Mouse (Mus musculus) embryo, embryonic 10 days (tissue): Measurements from ENCODE around the gene 1700028J19Rik.

Source experiments
- DNase-seq: peaks from one replicate; pipeline ENCODE4 v3.0.0-alpha.2; 2015; ENCODE audit warnings: low spot score

Gene 1700028J19Rik

DNA sequence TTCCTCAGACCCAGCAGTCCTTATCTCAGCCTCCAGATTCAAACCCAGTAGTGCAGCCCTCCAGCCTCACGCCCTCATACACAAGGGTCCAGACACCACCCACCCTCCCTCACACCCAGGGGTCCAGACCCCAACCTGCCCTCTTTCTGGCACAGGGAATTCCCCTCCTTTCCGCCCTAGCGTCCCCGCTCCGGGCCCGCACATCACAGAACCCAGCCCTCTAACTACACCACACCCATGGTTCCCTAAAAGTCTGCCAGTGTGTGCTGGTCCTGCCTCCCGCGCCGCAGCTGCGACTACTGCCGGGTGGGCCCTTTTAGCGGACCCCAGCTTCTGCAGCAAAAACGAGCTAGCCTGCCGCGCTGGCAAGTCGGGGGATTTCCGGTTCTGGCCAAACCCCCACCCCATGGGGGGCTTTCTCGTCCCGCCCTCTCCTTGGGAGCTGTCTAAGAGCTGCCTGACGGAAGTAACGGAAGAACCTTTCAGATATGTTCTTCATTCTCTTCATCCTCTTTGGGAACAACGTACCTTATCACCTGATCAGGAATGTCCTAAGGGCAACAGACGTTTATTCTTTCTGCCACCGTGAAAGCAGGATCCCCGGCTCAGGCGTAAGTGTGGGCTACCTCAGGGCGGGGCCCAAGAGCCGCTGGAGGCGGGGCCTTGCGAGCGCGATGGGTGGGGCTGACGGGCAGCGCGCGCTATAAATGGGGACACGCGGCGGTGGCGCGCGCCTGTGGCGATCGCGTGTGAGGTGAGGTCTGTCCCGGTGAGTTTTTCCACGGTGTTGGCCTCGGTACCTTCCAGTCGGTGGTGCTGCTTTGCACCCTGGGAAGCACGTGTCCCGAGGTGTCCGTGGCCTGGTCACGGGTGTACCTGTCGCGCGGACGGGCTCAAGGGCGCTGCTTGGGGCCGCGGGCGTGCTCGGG, at the start of gene 1700028J19Rik, which contains the start of gene 2410002F23Rik:
1700028J19Rik (minus strand) TSS at position 641 of the 929 bp plus-strand sequence.
2410002F23Rik (plus strand) TSS at position 668 of the 929 bp plus-strand sequence.
- peak; percentile 88 for DNase-seq

DNA sequence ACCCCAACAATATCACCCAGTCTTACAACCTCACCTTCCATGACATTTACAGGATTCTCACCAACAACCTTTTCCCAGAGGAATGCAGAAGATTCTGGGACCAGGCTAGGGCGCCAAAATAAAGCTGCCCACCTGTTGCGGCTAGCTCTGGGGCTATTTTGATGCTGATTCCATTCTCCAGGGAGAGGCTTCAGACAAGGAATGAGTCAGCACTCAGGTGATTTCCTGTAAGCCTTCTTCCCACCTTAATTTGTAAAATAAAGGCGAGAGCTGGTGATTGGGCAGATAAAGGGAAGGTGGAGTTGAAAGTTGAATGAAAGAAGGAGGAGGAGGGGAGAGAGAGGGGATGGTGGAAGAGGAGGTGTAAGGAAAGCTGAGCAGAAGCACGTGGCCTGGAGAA, 44.9 kb upstream of the 1700028J19Rik start:
- DNase-seq: no peak

GRCm38 (mm10) chr7:44290986-44291385, 44.5 kb upstream of the 1700028J19Rik start:
- DNase-seq: no peak

GRCm38 (mm10) chr7:44287760-44288159, 41.3 kb upstream of the 1700028J19Rik start:
- DNase-seq: no peak

- DNase-seq: no peak
Observed at GRCm38 (mm10) chr7:44281586-44281985, 35.1 kb upstream of the 1700028J19Rik start.

DNA sequence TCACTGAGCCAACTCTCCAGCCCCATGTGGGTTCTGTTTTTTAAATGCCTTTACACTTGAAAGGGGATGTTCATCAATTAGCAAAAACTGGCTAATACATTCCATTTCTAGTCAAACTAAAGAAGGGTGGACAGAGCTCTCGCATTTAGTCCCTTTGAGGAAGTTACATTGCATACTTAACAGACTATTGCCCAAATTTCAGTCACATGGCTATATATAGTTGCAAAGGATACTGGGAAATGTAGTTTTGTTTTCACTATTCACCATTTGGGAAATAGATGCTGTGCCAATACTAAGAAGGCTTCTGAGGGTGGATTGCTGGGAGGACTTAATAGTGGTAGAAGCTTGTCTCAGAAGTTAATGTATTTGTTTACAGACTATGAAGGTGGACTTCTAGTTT, 34.5 kb upstream of the 1700028J19Rik start:
- DNase-seq: no peak

- DNase-seq: peak; percentile 42
Observed at GRCm38 (mm10) chr7:44277250-44277622, 30.7 kb upstream of the 1700028J19Rik start.

DNA sequence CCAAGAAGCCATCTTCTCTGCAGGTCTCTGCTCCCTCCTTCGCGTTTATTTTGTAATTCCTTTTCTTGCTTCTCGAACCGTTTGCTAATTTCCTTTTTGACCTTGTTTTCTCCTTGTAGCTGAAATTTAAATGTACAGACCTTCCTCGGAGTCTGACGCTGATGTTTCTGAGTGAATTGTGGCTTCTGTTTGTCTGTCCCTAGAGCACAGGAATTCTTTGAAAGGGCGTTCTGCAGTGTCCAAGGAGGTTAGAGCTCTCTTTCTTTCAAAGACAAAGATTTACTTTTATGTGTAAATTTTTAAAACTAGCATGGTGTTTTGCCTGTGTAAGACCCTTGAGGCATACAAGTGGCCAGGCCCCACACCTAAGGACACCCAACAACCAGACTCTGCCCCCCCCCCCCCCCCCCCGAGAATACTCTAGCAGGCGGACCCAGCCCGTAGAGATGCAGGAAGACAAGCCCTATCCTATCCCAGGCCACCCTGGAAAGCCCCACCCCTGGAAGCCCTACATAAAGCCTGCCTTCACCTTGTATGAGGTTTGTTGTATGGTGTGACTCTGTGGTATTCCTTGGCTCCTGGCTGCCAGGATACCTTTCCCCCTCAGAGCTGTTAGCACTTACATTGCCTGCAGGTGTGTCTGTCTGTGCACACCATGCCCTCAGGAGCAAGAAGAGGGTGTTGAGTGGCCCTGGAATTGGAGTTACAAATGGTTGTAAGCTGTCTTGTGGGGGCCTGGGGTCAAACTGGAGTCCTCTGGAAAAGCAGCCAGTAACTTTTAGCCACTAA, 30.2 kb upstream of the 1700028J19Rik start:
- DNase-seq: no peak

GRCm38 (mm10) chr7:44275546-44275945, 29.1 kb upstream of the 1700028J19Rik start:
- no peak for DNase-seq

- DNase-seq: no peak
Observed at GRCm38 (mm10) chr7:44274096-44274495, 27.6 kb upstream of the 1700028J19Rik start.

GRCm38 (mm10) chr7:44273446-44273845, 27.0 kb upstream of the 1700028J19Rik start:
- DNase-seq: no peak

DNA sequence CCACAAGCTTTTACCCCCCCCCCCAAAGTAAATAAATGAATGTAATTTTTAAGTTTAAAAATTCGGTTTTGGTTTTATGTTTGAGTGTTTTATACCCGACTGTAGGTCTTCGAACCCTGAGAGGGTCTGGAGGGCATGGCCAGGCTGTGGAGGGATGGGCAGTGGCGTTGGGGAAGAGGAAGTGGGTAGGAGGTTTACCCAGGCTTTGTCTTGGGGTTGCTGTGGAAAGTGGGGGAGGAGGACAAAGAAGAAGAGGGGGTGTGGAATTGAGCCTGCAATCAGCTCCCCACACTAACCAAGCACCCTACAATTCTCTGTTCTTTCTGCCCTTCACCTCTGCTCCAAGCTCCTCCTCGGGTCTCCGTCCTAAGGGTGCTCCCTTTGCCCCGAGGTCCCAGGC, 26.1 kb upstream of the 1700028J19Rik start:
- no peak for DNase-seq

- DNase-seq: no peak
Observed at GRCm38 (mm10) chr7:44271309-44271708, 24.8 kb upstream of the 1700028J19Rik start.

DNA sequence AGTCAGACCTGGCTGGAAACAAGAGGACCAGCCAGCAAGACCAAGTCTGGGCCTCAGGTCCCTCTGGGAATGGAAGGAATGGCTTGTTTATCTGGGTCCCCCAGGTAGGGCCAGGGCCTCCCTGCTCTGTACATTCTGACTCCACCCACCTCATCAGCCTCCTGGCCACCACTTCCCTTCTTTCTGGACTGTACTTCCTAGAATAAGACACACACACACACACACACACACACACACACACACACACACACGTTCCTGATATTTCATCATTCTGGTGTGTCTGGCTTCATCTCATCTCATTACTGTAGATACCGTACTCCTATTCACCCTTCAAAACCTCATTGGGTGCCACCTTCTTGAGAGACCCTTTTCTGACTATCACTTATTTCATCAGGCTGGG, 22.9 kb upstream of the 1700028J19Rik start:
- no peak for DNase-seq

DNA sequence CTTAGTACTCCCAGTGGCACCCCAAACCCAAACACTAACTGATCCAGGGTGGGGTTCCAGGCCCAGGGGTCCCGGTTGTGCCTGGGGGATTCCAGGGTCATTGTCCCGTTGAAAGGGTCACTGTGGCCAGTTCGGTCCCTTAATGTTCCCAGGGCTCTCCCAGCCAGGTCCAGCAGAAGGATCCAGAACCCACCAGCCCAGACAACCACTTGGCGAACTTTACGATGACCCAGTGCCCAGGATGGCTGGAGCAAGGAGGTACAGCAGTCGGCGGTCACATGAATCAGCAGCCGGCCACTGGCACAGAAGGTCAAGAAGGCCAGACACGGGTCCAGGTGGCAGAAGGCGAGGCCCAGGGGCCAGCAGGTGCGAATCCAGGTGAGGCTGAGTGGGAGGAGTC, 21.6 kb upstream of the 1700028J19Rik start:
- no peak for DNase-seq

DNA sequence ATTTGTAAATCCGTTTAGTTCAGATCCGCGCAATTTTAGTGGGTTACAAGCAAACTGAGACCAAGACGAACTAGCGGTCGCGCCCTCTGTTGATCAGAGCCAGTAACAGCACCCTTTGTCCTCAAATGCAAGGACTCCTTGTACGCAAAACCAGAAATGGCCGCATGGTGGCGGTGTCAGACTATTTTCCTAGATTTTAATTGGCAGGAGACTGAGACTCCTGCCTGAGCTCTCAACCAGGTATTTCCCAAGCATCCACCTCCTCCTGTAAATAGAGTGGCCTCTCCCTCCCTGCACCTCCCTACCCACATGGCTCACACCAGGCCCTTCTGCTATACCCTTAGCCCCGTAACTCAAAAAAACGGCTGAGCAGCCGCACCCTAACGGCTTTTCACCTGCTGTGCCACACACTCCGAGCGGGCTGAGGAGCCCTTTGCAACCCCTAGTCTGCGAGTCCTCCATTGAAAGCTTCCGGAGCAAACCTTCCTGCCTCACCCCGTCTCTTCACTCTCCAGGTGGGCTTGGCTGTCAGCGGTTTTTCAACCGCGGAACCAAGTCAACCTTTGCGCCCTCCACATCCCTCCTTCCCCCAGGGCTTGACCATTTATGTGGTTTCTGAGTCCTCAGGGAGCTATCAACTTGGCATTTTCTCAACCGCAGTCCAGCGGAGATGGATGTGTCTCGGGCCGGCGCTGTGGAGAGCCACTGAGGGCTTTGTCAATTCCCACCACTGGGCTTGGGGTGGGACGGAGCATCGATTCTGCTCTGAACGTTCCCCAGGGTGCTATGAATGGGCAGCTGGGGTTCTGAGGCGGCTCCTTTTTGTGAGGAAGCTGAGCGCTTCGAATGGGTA, 16.5 kb upstream of the 1700028J19Rik start:
- peak; percentile 97 for DNase-seq

- no peak for DNase-seq
Observed at GRCm38 (mm10) chr7:44261147-44261546, 14.7 kb upstream of the 1700028J19Rik start, which contains the start of gene Gm15517. Gene Gm15517, plus strand, starts transcription at chr7:44261447.

DNA sequence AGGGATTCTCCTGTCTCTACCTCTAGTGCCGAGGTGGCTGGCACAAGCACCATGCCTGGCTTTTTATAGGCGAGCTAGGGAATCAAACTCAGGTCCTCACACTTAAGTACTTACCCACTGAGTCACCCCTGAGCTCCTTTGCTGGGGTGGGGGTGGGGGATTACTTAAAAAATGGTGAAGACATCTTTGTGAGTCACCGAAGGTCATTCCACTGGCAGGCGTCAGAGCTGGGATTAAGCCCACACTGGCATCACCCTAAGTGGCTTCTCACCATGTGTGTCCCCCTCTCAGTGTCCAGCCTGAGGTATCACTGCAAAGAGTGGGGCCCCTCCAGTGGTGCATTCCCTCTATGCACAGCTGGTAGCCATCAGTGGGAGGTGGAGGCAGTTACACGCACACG, 13.9 kb upstream of the 1700028J19Rik start:
- no peak for DNase-seq

DNA sequence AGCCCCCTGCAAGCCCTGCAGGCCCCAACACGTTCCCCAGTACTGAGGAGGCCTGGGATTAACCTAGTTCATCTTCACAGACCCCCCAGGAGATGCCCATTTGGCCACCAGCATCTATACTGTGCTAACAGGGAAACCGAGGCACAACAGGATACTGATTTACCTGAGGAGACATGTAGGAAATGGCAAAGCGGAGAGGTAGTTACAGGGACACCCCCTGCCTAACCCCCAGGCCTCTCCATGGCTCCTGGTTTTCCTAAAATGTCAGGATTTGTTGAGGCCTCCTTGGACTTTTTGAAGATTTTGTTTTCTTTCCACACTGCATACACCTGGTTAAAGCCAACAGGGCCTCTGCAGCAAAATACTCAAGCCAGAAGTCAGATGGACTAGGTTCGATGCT, 10.8 kb upstream of the 1700028J19Rik start, which contains the start of gene Acp4:
Acp4 (minus strand) TSS at position 101 of the 400 bp plus-strand sequence.
- DNase-seq: no peak

GRCm38 (mm10) chr7:44254930-44255329, 8.4 kb upstream of the 1700028J19Rik start:
- no peak for DNase-seq

DNA sequence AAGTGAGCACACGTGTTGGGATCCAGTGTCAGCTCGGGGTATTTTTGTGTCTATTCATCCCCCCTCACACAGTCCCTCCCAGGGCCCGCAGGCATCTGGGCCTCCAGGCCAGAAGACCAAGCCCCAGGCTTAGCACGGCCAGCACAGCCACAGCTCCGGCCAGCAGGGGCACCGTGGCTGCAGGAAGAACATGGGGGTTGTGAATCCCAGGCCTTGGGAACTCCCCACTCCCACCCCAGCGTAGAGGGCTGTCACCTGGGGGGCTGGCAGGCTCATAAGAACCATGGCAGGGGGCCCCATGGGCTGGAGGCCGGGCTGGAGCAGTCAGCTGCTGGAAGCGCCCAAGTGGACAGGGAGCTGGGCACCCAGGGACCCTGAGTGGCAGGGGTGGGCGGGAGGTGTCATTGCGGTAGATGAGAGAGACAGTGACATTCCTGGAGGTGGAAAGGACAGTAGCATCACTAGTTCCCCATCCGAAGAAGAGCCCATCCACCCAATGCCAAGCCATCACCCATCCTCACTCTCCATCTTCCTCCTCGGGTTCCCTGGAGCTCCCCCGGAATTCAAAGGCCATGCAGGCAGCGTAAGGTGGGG, 6.6 kb upstream of the 1700028J19Rik start:
- peak; percentile 5 for DNase-seq
